Mouse (Mus musculus) lung, adult 2 months (tissue): ENCODE results near the gene Slc1a3.

ENCODE experiments used
- CTCF ChIP-seq: fragments of 200-500 bp; IDR thresholded peaks from 2 replicates; pipeline ENCODE4 v1.5.1; 2011; ENCODE audit warnings: mild to moderate bottlenecking, low read length, control low read depth; ENCODE audit not compliant: insufficient read depth
- POLR2A ChIP-seq: fragments of 200-500 bp; IDR thresholded peaks from 2 replicates; pipeline ENCODE4 v1.6.1; 2011; ENCODE audit warnings: low read depth, mild to moderate bottlenecking, control low read depth, low read length, borderline replicate concordance; ENCODE audit errors: extremely low read depth

DNA sequence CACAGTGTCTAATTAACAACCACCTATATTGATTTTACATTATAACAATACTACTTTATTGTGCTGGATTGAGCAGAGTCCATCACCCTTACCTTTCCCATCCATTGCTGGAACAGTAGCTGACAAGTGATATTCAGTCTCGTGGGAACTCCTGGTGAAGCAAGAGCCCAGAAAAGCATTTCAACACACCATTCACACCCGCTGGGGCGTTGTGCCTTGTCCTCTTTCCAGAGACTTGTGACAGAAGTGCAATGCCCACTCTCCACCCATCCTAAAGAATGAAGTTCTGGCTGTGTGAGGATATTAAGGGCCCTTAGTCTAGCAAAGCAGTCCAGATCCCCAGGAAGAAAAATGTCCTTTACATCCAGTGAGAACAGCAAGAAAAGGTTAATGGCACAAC lies 7.9 kb upstream of the Slc1a3 start:
- no peak for TF ChIP-seq CTCF
- TF ChIP-seq POLR2A: no peak
